Mouse (Mus musculus): ENCODE data around the gene Mpp6. TPM values are rescaled to one million over a fixed set of nuclear protein-coding genes. Genes with fewer than 3 reads are reported as not detected.
A peak's percentile ranks its signal among the peaks of the same experiment; 100 is the strongest.

Mpp6 gene
- 75.8 and 83.3 TPM in 2 replicates for polyA plus RNA-seq (2016; fragmentation: Nextera tagmentation; extraction: Ambion mirVana)

GRCm38 (mm10) chr6:50109757-50110378 lies at the start of gene Mpp6:
TSS of gene Mpp6 (plus strand) at chr6:50110241.
- Histone ChIP-seq H3K27ac (peak within 1 kb of the TSS; percentile 96), H3K9me3 (replicated peaks) (no peaks in the 10 kb centered on the region), H3K4me1 (peaks cover 24% of the 10 kb centered on the region), H3K36me3 (no peaks in the 10 kb centered on the region), H3K4me3 (peak within 1 kb of the TSS; percentile 85), H3K27me3 (ENCODE audit: low read depth, poor library complexity, severe bottlenecking) (peaks cover 11% of the 10 kb centered on the region; the same call in 1 of the 2 replicates)
- WGBS = under 1% methylated on average over 66 of the region's 74 CpGs
- DNase-seq (ENCODE audit: low spot score) = peak; percentile 97

- DNase-seq (ENCODE audit: low spot score) = no peak
- Histone ChIP-seq H3K9me3 (replicated peaks) (no peaks in the 10 kb centered on the region), H3K36me3 (no peaks in the 10 kb centered on the region), H3K27ac (no peak overlapping the region), H3K4me3 (no peak overlapping the region), H3K4me1 (no peaks in the 10 kb centered on the region), H3K27me3 (ENCODE audit: low read depth, poor library complexity, severe bottlenecking) (no peaks in the 10 kb centered on the region)
- WGBS = 84% methylated on average over 6 of the region's 6 CpGs
Observed at GRCm38 (mm10) chr6:50066172-50066571, 43.9 kb upstream of the Mpp6 start.

DNA sequence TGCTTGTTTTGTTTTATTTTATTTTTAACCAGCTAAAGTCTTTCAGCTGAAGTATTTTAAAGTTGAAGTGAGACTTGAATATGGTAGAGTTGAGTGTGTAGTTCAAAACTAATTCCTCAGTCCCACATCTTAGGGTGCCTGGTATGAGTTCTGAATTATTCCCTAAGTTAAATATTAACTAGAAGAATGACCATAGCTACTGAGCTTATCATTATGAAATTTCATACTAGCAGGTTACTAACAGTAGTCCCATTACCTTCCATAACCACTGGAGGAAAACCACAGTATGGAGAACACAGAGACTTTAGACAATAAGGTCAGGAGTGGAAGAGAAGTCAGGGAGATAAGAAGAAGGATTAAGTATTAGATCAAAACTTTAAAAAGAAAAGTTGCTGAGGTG lies 41.6 kb upstream of the Mpp6 start:
- no peaks in the 10 kb centered on the region for H3K36me3 ChIP-seq
- no peak overlapping the region for H3K27ac ChIP-seq
- no peak for DNase-seq (ENCODE audit: low spot score)
- no peaks in the 10 kb centered on the region for H3K9me3 ChIP-seq (replicated peaks)
- no peaks in the 10 kb centered on the region for H3K4me1 ChIP-seq
- no peak overlapping the region for H3K4me3 ChIP-seq
- H3K27me3 ChIP-seq (ENCODE audit: low read depth, poor library complexity, severe bottlenecking) = no peaks in the 10 kb centered on the region

- DNase-seq (ENCODE audit: low spot score) = no peak
- no peak overlapping the region for H3K4me3 ChIP-seq
- no peaks in the 10 kb centered on the region for H3K36me3 ChIP-seq
- H3K27me3 ChIP-seq (ENCODE audit: low read depth, poor library complexity, severe bottlenecking) = no peaks in the 10 kb centered on the region
- no peaks in the 10 kb centered on the region for H3K4me1 ChIP-seq
- WGBS = 88% methylated on average over 3 of the region's 3 CpGs
- no peak overlapping the region for H3K27ac ChIP-seq
- no peaks in the 10 kb centered on the region for H3K9me3 ChIP-seq (replicated peaks)
Observed at GRCm38 (mm10) chr6:50075248-50075647, 34.8 kb upstream of the Mpp6 start.

DNA sequence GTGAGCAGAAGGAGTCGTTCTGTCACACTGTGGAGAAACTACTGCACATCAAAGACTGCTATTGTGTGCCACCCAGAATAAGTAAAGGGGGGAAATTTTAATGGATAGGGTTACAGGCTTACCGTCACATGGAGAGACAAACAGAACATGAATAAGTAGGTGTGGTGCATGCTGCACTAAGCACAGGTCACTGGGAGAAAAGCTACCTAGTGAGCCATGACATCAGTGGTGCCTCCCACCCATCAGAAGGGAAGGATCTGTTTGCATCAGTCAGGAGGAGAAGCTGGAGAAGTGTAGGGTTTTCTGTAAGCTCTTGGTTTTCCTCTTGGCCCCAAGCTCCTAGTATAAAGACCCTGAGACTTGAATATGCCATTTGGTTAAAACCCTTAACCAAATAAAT lies 33.6 kb upstream of the Mpp6 start:
- H3K9me3 ChIP-seq (replicated peaks) = no peaks in the 10 kb centered on the region
- no peak overlapping the region for H3K27ac ChIP-seq
- no peaks in the 10 kb centered on the region for H3K4me1 ChIP-seq
- H3K36me3 ChIP-seq = no peaks in the 10 kb centered on the region
- 75% methylated on average over 2 of the region's 2 CpGs for WGBS
- no peak overlapping the region for H3K4me3 ChIP-seq
- no peaks in the 10 kb centered on the region for H3K27me3 ChIP-seq (ENCODE audit: low read depth, poor library complexity, severe bottlenecking)
- no peak for DNase-seq (ENCODE audit: low spot score)

GRCm38 (mm10) chr6:50080431-50080830 lies 29.6 kb upstream of the Mpp6 start:
- Histone ChIP-seq H3K36me3 (no peaks in the 10 kb centered on the region), H3K4me1 (no peaks in the 10 kb centered on the region), H3K4me3 (no peak overlapping the region), H3K9me3 (replicated peaks) (no peaks in the 10 kb centered on the region), H3K27me3 (ENCODE audit: low read depth, poor library complexity, severe bottlenecking) (no peaks in the 10 kb centered on the region), H3K27ac (no peak overlapping the region)
- no peak for DNase-seq (ENCODE audit: low spot score)
- WGBS = 86% methylated on average over 7 of the region's 7 CpGs

DNA sequence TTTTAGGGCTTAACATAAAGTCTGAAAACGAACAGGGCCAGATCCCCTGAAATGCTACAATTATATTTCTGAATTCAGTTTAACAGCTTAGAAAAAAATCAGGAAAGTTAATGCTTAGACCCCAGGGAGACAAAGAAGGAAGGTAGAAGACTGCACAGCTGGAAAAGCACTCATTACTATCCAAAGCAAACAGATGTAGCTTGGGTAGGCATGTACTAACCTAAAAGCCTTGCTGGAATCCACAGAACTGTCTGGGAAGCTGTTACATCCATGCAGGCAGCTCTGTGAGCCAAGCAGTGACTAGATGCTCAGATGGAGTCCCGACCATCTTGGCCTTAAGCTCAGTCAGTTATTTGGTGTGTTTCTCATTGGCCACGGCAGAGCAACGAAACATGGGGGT lies 24.8 kb upstream of the Mpp6 start:
- 86% methylated on average over 4 of the region's 4 CpGs for WGBS
- no peak overlapping the region for H3K27ac ChIP-seq

DNA sequence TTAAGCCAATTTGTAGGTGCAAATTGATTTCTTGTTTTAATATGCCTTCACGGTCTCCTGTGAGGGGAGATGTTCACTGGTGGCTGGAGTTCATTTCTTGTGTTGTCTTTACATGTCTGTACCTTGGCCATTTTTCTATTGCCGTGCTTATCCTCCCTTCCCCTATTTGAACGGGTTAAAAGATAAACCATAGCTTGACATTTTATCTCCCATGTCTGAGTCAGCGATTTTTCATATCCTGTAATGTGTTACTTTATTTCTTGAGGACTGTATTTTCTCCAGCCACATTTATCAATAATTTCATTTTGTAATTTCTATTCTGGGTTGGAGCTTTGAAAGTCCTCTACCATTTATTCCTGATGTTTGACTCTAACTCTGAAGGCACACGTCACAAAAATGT lies 20.7 kb upstream of the Mpp6 start:
- no peak overlapping the region for H3K27ac ChIP-seq
- no peak for DNase-seq (ENCODE audit: low spot score)
- no peaks in the 10 kb centered on the region for H3K9me3 ChIP-seq (replicated peaks)
- H3K36me3 ChIP-seq = no peaks in the 10 kb centered on the region
- H3K4me1 ChIP-seq = no peaks in the 10 kb centered on the region
- 88% methylated on average over 5 of the region's 5 CpGs for WGBS
- no peak overlapping the region for H3K4me3 ChIP-seq
- H3K27me3 ChIP-seq (ENCODE audit: low read depth, poor library complexity, severe bottlenecking) = no peaks in the 10 kb centered on the region

More for the DNA sequence above, 24.8 kb upstream of the Mpp6 start:
- DNase-seq (ENCODE audit: low spot score) = no peak
- Histone ChIP-seq H3K9me3 (replicated peaks) (no peaks in the 10 kb centered on the region), H3K4me1 (no peaks in the 10 kb centered on the region), H3K36me3 (no peaks in the 10 kb centered on the region), H3K4me3 (no peak overlapping the region), H3K27me3 (ENCODE audit: low read depth, poor library complexity, severe bottlenecking) (no peaks in the 10 kb centered on the region)

DNA sequence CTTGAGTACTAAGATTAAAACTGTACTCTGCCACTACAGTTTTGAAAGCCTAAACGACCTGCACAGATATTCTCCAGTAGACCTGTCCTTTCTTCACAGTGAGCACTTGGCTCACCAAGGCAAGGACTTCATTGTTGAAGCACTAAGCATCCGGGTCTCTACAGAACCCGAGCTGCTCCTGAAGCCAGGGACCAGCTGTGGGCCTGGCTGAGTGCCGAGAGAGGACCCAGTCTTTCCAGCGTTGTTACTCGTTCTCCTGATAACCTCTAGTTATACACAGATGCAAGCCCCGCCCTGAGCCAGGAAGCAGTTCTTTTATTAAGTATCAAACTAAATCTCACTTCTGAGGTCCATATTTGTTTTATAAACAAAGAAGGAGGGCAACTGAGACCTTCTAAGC lies 19.8 kb upstream of the Mpp6 start:
- H3K9me3 ChIP-seq (replicated peaks) = no peaks in the 10 kb centered on the region
- no peaks in the 10 kb centered on the region for H3K27me3 ChIP-seq (ENCODE audit: low read depth, poor library complexity, severe bottlenecking)
- H3K4me1 ChIP-seq = no peaks in the 10 kb centered on the region
- H3K36me3 ChIP-seq = no peaks in the 10 kb centered on the region
- H3K4me3 ChIP-seq = no peak overlapping the region
- no peak for DNase-seq (ENCODE audit: low spot score)
- H3K27ac ChIP-seq = no peak overlapping the region
- WGBS = 84% methylated on average over 7 of the region's 7 CpGs

GRCm38 (mm10) chr6:50091462-50092154 lies 18.4 kb upstream of the Mpp6 start:
- no peak for DNase-seq (ENCODE audit: low spot score)
- Histone ChIP-seq H3K36me3 (no peaks in the 10 kb centered on the region), H3K9me3 (replicated peaks) (no peaks in the 10 kb centered on the region), H3K27ac (no peak overlapping the region), H3K4me1 (no peaks in the 10 kb centered on the region), H3K4me3 (no peak overlapping the region), H3K27me3 (ENCODE audit: low read depth, poor library complexity, severe bottlenecking) (no peaks in the 10 kb centered on the region)
- 83% methylated on average over 7 of the region's 7 CpGs for WGBS

DNA sequence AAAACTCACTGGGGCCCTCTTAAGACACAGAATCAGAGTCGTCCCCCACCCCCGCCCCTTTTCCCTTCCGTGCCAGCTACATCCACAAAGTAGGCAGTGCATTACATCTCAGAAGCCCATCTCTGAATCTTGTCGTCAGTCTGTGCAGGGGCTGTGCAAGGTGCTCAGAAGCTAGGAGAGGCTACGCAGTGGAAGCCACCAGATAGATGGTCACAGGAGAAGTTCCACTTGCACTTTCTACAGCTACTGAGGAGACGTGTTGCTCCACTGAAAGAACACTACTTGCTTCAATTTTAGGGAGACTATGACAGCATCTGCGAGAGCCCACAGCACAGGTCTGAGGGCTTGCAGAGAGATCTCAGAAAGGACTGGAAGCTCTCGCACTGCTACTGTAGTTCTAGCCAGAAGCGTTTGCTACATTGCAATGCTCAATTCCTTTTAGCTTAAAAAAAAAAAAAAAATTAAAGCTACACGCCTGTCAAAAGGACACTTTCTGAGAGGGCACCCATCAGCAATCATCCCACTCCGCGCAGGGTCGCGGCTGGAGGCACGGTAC lies 762 bp upstream of the Mpp6 start:
- H3K27ac ChIP-seq = peak overlapping the region; percentile 96
- H3K36me3 ChIP-seq = no peaks in the 10 kb centered on the region
- peak overlapping the region; percentile 85 for H3K4me3 ChIP-seq
- H3K4me1 ChIP-seq = peaks cover 24% of the 10 kb centered on the region
- no peak for DNase-seq (ENCODE audit: low spot score)
- peaks cover 11% of the 10 kb centered on the region; the same call in 1 of the 2 replicates for H3K27me3 ChIP-seq (ENCODE audit: low read depth, poor library complexity, severe bottlenecking)
- no peaks in the 10 kb centered on the region for H3K9me3 ChIP-seq (replicated peaks)
- 4% methylated on average over 15 of the region's 15 CpGs for WGBS

- DNase-seq (ENCODE audit: low spot score) = peak; percentile 75
- Histone ChIP-seq H3K9me3 (replicated peaks) (no peaks in the 10 kb centered on the region), H3K36me3 (no peaks in the 10 kb centered on the region), H3K27ac (peak overlapping the region; percentile 96), H3K4me3 (peak overlapping the region; percentile 85), H3K27me3 (ENCODE audit: low read depth, poor library complexity, severe bottlenecking) (peaks cover 10% of the 10 kb centered on the region; the same call in 1 of the 2 replicates), H3K4me1 (peaks cover 24% of the 10 kb centered on the region)
- WGBS = under 1% methylated on average over 70 of the region's 72 CpGs
Observed at GRCm38 (mm10) chr6:50110379-50110941, 419 bp downstream of the Mpp6 start.

- Histone ChIP-seq H3K9me3 (replicated peaks) (no peaks in the 10 kb centered on the region), H3K4me3 (peak overlapping the region; percentile 85), H3K27me3 (ENCODE audit: low read depth, poor library complexity, severe bottlenecking) (peaks cover 7% of the 10 kb centered on the region; the same call in 1 of the 2 replicates), H3K27ac (peak overlapping the region; percentile 96), H3K4me1 (peaks cover 24% of the 10 kb centered on the region), H3K36me3 (no peaks in the 10 kb centered on the region)
- DNase-seq (ENCODE audit: low spot score) = no peak
- 13% methylated on average over 6 of the region's 6 CpGs for WGBS
Observed at GRCm38 (mm10) chr6:50111111-50111655, 1.1 kb downstream of the Mpp6 start.

Data from limb, embryonic 10.5 days (tissue).